In genomic region chr8:12672056-12672881, GRCm38 (mm10) we compare ENCODE assay signal across 7 mouse cellular contexts. TPM values are rescaled to one million over a fixed set of nuclear protein-coding genes. Genes with fewer than 3 reads are reported as not detected.
DNase-seq lines count a peak whose midpoint lies in the region; ATAC-seq lines count a peak whose summit lies in the region.

Gene Tubgcp3 (minus strand): TSS chr8:12672248.

- H3K4me1 ChIP-seq in embryonic facial prominence, embryonic 11.5 days (ENCODE audit: control insufficient read depth, insufficient read depth, low read length), result no peaks in the 10 kb centered on the region
- H3K4me1 ChIP-seq in limb, embryonic 11.5 days (ENCODE audit: control insufficient read depth, insufficient read depth, low read length), result 0 out of 2 replicates have a peak, but pooled peaks cover 6% of the 10 kb centered on the region
- H3K4me1 ChIP-seq in midbrain, embryonic 14.5 days (ENCODE audit: control insufficient read depth, insufficient read depth, low read length), result peaks cover 14% of the 10 kb centered on the region

- ATAC-seq in embryonic facial prominence, embryonic 11.5 days (replicated peaks; ENCODE audit: insufficient number of reproducible peaks, low FRiP score, low TSS enrichment, low read depth), result peak; percentile 87
- ATAC-seq in limb, embryonic 11.5 days (ENCODE audit: insufficient number of reproducible peaks, low FRiP score, low TSS enrichment, low read depth), result peak; percentile 91
- ATAC-seq in midbrain, embryonic 14.5 days (ENCODE audit: low FRiP score, low TSS enrichment), result peak; percentile 89

- peak; percentile 94 for DNase-seq in adrenal gland, postnatal 14 days
- peak; percentile 95 for DNase-seq in embryonic facial prominence, embryonic 11.5 days (ENCODE audit: low spot score)
- peak; percentile 98 for DNase-seq in heart, adult 11 months
- peak; percentile 91 for DNase-seq in kidney, adult 18-20 months
- peak; percentile 93 for DNase-seq in limb, embryonic 11.5 days (ENCODE audit: low spot score)
- DNase-seq in midbrain, embryonic 14.5 days, result peak; percentile 98
- peak; percentile 68 to 87 for DNase-seq in spleen, adult 18-20 months

- no peaks in the 10 kb centered on the region for H3K27me3 ChIP-seq in embryonic facial prominence, embryonic 11.5 days (ENCODE audit: control insufficient read depth, insufficient read depth, low read length)
- no peaks in the 10 kb centered on the region for H3K27me3 ChIP-seq in limb, embryonic 11.5 days (ENCODE audit: control insufficient read depth, insufficient read depth, low read length)
- H3K27me3 ChIP-seq in midbrain, embryonic 14.5 days (ENCODE audit: control insufficient read depth, insufficient read depth, low read length), result 0 out of 2 replicates have a peak, but pooled peaks cover 4% of the 10 kb centered on the region

- no peaks in the 10 kb centered on the region for H3K9me3 ChIP-seq in embryonic facial prominence, embryonic 11.5 days (replicated peaks; ENCODE audit: control insufficient read depth, low read length)
- no peaks in the 10 kb centered on the region for H3K9me3 ChIP-seq in limb, embryonic 11.5 days (ENCODE audit: control insufficient read depth, low read length)
- no peaks in the 10 kb centered on the region for H3K9me3 ChIP-seq in midbrain, embryonic 14.5 days (ENCODE audit: control insufficient read depth, low read length)

- no peaks in the 10 kb centered on the region for H3K36me3 ChIP-seq in embryonic facial prominence, embryonic 11.5 days (replicated peaks; ENCODE audit: control insufficient read depth, insufficient read depth, low read depth, low read length)
- H3K36me3 ChIP-seq in limb, embryonic 11.5 days (ENCODE audit: control insufficient read depth, insufficient read depth, low read length), result no peaks in the 10 kb centered on the region
- H3K36me3 ChIP-seq in midbrain, embryonic 14.5 days (ENCODE audit: control insufficient read depth, insufficient read depth, low read length), result no peaks in the 10 kb centered on the region

- peak within 1 kb of the TSS; percentile 47 for H3K27ac ChIP-seq in embryonic facial prominence, embryonic 11.5 days (replicated peaks; ENCODE audit: low read depth, low read length)
- H3K27ac ChIP-seq in limb, embryonic 11.5 days (replicated peaks; ENCODE audit: low read depth, low read length), result peak within 1 kb of the TSS; percentile 56; the same call in 1 of the 2 replicates
- H3K27ac ChIP-seq in midbrain, embryonic 14.5 days (replicated peaks; ENCODE audit: low read depth, low read length), result peak within 1 kb of the TSS; percentile 82

- H3K4me2 ChIP-seq in embryonic facial prominence, embryonic 11.5 days (ENCODE audit: low read depth, low read length), result peak within 1 kb of the TSS; percentile 86
- H3K4me2 ChIP-seq in limb, embryonic 11.5 days (ENCODE audit: low read depth, severe bottlenecking), result peak within 1 kb of the TSS; percentile 87
- H3K4me2 ChIP-seq in midbrain, embryonic 14.5 days (ENCODE audit: low read length), result peak within 1 kb of the TSS; percentile 85

- H3K9ac ChIP-seq in embryonic facial prominence, embryonic 11.5 days (replicated peaks; ENCODE audit: low read length), result peak within 1 kb of the TSS; percentile 92
- peak within 1 kb of the TSS; percentile 95 for H3K9ac ChIP-seq in limb, embryonic 11.5 days (ENCODE audit: low read length)
- peak within 1 kb of the TSS; percentile 89 for H3K9ac ChIP-seq in midbrain, embryonic 14.5 days (replicated peaks; ENCODE audit: low read length)

- 2% methylated on average over 65 of the region's 65 CpGs for WGBS in embryonic facial prominence, embryonic 11.5 days
- 1% methylated on average over 65 of the region's 65 CpGs for WGBS in limb, embryonic 11.5 days
- under 1% methylated on average over 65 of the region's 65 CpGs for WGBS in midbrain, embryonic 14.5 days

- peak within 1 kb of the TSS; percentile 85 for H3K4me3 ChIP-seq in embryonic facial prominence, embryonic 11.5 days (ENCODE audit: low read depth, low read length)
- peak within 1 kb of the TSS; percentile 93 for H3K4me3 ChIP-seq in limb, embryonic 11.5 days (ENCODE audit: low read depth, low read length)
- peak within 1 kb of the TSS; percentile 98 for H3K4me3 ChIP-seq in midbrain, embryonic 14.5 days (replicated peaks; ENCODE audit: low read depth, low read length)

RNA-seq across cellular contexts. Expression of gene Tubgcp3, which starts in this region (rescaled TPM):
- 31.8 and 38.9 TPM in 2 replicates for total RNA-seq in adrenal gland, postnatal 14 days (2021)
- polyA plus RNA-seq in embryonic facial prominence, embryonic 11.5 days (2014; fragmentation: Nextera tagmentation; extraction: Ambion mirVana), result 56.4 and 56.6 TPM in 2 replicates
- 54.3 and 57.1 TPM in 2 replicates for polyA plus RNA-seq in limb, embryonic 11.5 days (2014; fragmentation: Nextera tagmentation; extraction: Ambion mirVana)
- 43.4 and 50.3 TPM in 2 replicates for polyA plus RNA-seq in midbrain, embryonic 14.5 days (2014; fragmentation: Nextera tagmentation; extraction: Ambion mirVana)

Comparison
In these comparisons a context has a peak if more than half of its experiments do, and no peak if none do; other contexts are left out.
1. Peak in every context shown above with its lines: DNase-seq, ATAC-seq, H3K4me3 ChIP-seq and H3K27ac ChIP-seq.